Mouse (Mus musculus) hindbrain, embryonic 16.5 days (tissue): ENCODE data around the gene Plekha7. TPM values are rescaled to one million over a fixed set of nuclear protein-coding genes. Genes with fewer than 3 reads are reported as not detected.

Source experiments
- ATAC-seq: fragments of 200-750 bp; cut with Nextera tagmentation; 2 replicates; pipeline ENCODE4 v1.8.0; 2017; ENCODE audit warnings: moderate TSS enrichment, moderate library complexity
- H3K27ac ChIP-seq: fragments of 300-500 bp; sonication (generic); 2 replicates; pipeline ENCODE4 v1.5.1; 2014; ENCODE audit warnings: low read depth, mild to moderate bottlenecking, control low read depth, low read length, moderate library complexity
- H3K27me3 ChIP-seq: fragments of 300-500 bp; sonication (generic); replicated peaks from 2 replicates; pipeline ENCODE4 v1.6.1; 2014; ENCODE audit warnings: low read length; ENCODE audit not compliant: control insufficient read depth, insufficient read depth
- H3K36me3 ChIP-seq: fragments of 300-500 bp; sonication (generic); 2 replicates; pipeline ENCODE4 v1.6.1; 2014; ENCODE audit warnings: mild to moderate bottlenecking, low read length, moderate library complexity, mixed read lengths; ENCODE audit not compliant: control insufficient read depth, insufficient read depth
- H3K4me1 ChIP-seq: fragments of 300-500 bp; sonication (generic); 2 replicates; pipeline ENCODE4 v1.6.1; 2014; ENCODE audit warnings: low read depth, low read length; ENCODE audit not compliant: control insufficient read depth, insufficient read depth
- H3K4me2 ChIP-seq: fragments of 300-500 bp; sonication (generic); 2 replicates; pipeline ENCODE4 v1.6.1; 2014; ENCODE audit warnings: mild to moderate bottlenecking, low read length, control low read depth, moderate library complexity
- H3K4me3 ChIP-seq: fragments of 300-500 bp; sonication (generic); 2 replicates; pipeline ENCODE4 v1.5.1; 2014; ENCODE audit warnings: mild to moderate bottlenecking, low read length, control low read depth, moderate library complexity
- H3K9ac ChIP-seq: fragments of 300-500 bp; sonication (generic); 2 replicates; pipeline ENCODE4 v1.6.1; 2014; ENCODE audit warnings: low read depth, mild to moderate bottlenecking, control low read depth, low read length, moderate library complexity
- H3K9me3 ChIP-seq: fragments of 300-500 bp; sonication (generic); 2 replicates; pipeline ENCODE4 v1.6.1; 2014; ENCODE audit warnings: mild to moderate bottlenecking, low read length, moderate library complexity; ENCODE audit not compliant: control insufficient read depth
- WGBS: fragments of 180-500 bp; shearing (Covaris S2); extraction: QIAGEN DNeasy Blood & Tissue Kit; methylation state at CpG from one replicate; pipeline ENCODE4 v1.1.7; 2014; 5-methylcytosine and 5-hydroxymethylcytosine counted together
- polyA plus RNA-seq: library from polyadenylated mRNA; unstranded; fragments of >200 nt; fragmentation: Nextera tagmentation; extraction: Ambion mirVana; gene quantifications from 2 replicates; pipeline ENCODE4 v1.2.1, GENCODE M21; 2015

Plekha7 gene
- polyA plus RNA-seq, 1 experiment from 2014 or later = 8.5 TPM

DNA sequence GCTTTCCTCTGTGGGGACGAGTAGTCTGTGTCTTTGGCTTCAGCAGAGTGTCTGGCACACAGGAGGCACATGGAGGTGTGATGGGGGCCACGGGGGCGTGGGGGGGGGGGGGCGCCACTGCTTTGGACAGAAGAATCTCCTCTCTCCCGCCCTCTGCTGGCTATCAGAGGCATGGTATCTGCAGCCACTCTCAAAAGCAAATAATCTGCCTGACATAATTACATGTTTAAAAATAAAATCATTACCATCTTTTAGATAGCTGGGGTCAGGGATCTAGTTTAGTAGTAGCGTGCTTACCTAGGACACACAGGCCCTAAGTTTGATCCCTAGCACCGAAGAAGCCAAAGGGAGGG, 60.8 kb downstream of the Plekha7 start:
- Histone ChIP-seq H3K27ac (no peak overlapping the region), H3K27me3 (no peaks in the 10 kb centered on the region), H3K36me3 (no peaks in the 10 kb centered on the region), H3K4me1 (peaks cover 13% of the 10 kb centered on the region), H3K4me3 (no peak overlapping the region), H3K4me2 (peak overlapping the region; percentile 50), H3K9me3 (no peaks in the 10 kb centered on the region), H3K9ac (no peak overlapping the region)
- no peak for ATAC-seq
- WGBS = 13% methylated on average over 5 of the region's 7 CpGs

DNA sequence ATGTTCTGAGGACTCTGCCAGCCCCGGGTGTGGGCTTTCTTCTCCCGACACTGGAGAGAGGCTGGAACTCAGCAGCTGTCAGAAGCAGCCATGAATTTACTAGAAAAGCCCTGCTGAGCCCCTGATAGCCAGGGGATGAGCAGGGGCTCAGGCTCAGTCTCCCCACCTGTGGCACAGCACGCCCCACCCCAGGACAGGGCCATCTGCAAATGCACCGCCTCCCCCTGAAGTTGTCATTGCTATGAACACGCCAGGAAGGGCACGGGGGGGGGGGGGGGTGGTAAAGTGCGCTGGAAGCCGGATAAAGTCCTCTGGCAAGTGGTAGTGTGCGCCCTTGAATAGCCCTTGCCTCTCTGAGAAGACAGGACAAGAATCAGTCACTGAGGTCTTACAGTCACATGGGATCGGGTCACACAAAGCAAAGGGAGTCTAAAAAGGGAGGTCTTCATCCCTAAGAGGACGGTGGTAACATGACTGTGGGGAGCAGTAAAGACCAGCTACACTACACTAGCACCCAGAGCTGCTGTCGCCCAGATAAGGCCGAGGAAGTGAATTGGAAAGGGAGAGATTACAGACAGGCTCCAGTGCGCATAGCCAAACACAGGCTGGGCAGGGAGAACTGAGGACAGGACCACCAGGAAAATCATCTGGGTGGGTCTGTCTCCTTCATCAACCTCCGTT, 61.3 kb downstream of the Plekha7 start:
- H3K9me3 ChIP-seq = no peaks in the 10 kb centered on the region
- ATAC-seq = peak; percentile 48
- peaks cover 13% of the 10 kb centered on the region for H3K4me1 ChIP-seq
- no peaks in the 10 kb centered on the region for H3K27me3 ChIP-seq
- H3K4me2 ChIP-seq = peak overlapping the region; percentile 50
- H3K36me3 ChIP-seq = no peaks in the 10 kb centered on the region
- peak overlapping the region; percentile 35; the same call in 1 of the 2 replicates for H3K9ac ChIP-seq
- 26% methylated on average over 15 of the region's 15 CpGs for WGBS
- peak overlapping the region; percentile 10 for H3K4me3 ChIP-seq
- no peak overlapping the region for H3K27ac ChIP-seq

DNA sequence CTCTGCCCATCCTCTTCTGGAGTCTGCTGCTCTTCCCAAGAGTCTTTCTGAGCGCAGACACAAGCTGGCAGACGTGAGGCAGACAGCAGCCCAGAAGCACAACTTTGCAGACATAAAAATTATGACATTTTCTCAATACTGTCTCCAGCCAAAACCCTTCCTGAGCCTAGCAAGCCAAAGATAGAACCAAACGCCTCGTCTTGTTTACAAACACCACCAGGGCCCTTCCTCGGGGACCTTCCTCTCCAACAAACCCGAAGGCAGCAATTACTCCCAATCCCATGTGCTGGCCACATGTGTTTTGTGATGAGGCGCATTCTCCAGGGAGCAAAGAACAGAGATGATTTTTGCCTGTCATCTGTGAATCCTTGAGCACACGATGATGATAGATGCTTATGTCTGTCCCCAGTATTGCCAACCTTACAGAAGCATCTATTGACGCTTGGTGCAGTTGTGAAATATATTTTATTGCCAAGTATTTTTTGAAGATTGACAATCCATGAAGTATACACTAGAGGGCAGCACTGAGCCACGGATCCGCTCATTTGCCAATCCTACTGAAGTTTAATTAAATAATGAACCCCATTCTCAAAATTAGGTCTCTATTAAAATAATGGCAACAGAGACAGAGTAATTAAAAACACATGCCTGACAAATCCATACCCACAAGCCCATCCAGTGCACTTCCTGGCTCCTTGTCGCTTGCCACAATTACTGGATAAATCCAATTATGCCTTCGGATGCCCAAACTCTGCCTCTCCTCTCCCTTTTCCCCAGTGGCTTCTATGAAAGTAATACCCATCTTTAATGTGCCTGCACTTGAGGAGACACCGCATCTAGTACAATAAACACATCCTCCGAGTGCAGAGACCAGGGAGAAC, 62.1 kb downstream of the Plekha7 start:
- 20% methylated on average over 15 of the region's 15 CpGs for WGBS
- H3K4me1 ChIP-seq = peaks cover 16% of the 10 kb centered on the region
- no peaks in the 10 kb centered on the region for H3K27me3 ChIP-seq
- H3K27ac ChIP-seq = no peak overlapping the region
- no peaks in the 10 kb centered on the region for H3K9me3 ChIP-seq
- ATAC-seq = no peak; the same call in 1 of the 2 replicates
- peak overlapping the region; percentile 10 for H3K4me3 ChIP-seq
- H3K9ac ChIP-seq = peak overlapping the region; percentile 35
- no peaks in the 10 kb centered on the region for H3K36me3 ChIP-seq
- H3K4me2 ChIP-seq = peak overlapping the region; percentile 50

DNA sequence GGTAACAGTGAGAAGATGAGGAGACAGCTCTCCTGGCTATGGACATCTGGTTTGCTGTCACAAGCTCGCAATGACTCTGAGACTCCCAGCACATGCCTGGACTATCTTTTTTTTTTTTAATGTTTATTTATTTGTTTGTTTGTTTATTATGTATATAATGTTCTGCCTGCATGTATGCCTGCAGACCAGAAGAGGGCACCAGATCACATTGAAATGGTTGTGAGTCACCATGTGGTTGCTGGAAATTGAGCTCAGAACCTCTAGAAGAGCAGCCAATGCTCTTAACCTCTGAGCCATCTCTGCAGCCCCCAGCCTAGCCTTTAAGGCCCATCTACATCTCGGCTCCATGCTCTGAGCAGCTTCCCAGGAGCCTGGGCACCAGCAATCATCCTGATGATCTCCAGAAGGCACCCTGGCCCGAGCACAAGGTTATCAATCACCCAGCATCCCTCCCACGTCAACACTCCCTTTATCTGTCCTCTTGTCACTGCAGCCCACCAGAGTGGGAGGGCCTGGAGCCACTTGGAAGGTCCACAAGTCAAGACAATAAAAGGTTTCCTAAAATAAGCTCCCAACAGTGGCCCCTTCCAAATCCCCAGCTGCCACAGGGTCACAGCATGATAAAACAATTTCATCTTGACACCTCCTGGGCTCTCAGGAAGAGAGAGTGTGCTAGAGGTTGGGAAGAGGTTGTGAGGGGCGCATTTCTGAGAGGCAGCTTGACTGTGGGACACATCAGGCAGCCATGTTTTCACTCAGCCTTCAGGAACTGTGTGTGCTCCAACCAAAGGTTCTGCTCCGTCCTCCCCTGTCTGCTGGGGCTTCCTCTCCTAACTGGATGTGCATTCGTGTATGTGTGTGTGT, 63.6 kb downstream of the Plekha7 start:
- Histone ChIP-seq H3K27ac (no peak overlapping the region), H3K9ac (no peak overlapping the region), H3K9me3 (no peaks in the 10 kb centered on the region), H3K4me3 (no peak overlapping the region), H3K27me3 (no peaks in the 10 kb centered on the region), H3K36me3 (no peaks in the 10 kb centered on the region), H3K4me2 (no peak overlapping the region), H3K4me1 (peaks cover 16% of the 10 kb centered on the region)
- WGBS = 36% methylated on average over 7 of the region's 7 CpGs
- ATAC-seq = no peak

DNA sequence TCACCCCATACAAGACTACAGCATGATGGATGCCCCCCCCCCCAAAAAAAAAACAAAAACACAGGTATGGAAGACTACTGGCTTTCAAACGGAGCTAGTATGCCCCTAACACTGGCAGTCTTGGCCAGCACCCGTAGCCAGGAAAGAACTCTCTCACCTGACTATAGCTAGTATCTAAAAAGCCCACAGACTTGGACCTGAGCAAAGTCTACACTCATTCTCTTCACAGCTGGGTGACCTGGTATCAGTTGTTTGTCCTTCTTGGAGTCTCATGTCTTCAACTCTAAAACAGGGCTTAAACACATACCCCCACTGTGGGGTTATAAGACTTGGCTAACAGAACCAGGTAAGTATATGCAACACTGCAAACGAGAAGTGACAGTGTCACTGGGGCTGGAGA, 65.4 kb downstream of the Plekha7 start:
- no peak overlapping the region for H3K4me3 ChIP-seq
- no peak overlapping the region for H3K9ac ChIP-seq

DNA sequence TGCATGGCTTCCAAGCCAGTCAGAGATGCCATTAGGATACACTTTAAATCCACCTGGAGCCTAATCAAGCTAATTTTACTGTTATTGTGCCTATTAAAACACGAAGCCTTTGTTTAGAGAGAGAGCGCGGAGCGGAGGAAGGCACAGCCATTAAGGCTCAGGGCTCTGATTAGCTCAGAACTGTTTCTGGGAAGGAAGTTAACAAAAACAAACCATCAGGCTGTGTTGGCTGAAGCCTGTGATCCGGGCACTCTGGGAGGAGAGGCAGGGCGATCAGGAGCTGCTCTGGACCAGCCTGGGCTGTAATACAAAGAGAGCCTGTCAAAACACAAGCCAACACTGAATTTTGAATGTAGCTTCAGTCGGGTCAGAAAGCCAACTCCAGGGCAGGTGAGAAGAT, 66.6 kb downstream of the Plekha7 start:
- Histone ChIP-seq H3K4me2 (no peak overlapping the region), H3K27ac (no peak overlapping the region), H3K4me3 (no peak overlapping the region), H3K36me3 (no peaks in the 10 kb centered on the region), H3K9me3 (no peaks in the 10 kb centered on the region), H3K9ac (no peak overlapping the region), H3K27me3 (no peaks in the 10 kb centered on the region), H3K4me1 (peaks cover 27% of the 10 kb centered on the region)
- WGBS = 43% methylated on average over 7 of the region's 7 CpGs
- no peak for ATAC-seq

More for the DNA sequence above, 65.4 kb downstream of the Plekha7 start:
- no peak overlapping the region for H3K4me2 ChIP-seq
- H3K36me3 ChIP-seq = no peaks in the 10 kb centered on the region
- H3K9me3 ChIP-seq = no peaks in the 10 kb centered on the region
- peaks cover 23% of the 10 kb centered on the region for H3K4me1 ChIP-seq
- H3K27ac ChIP-seq = no peak overlapping the region
- WGBS = 91% methylated on average over 3 of the region's 3 CpGs
- no peaks in the 10 kb centered on the region for H3K27me3 ChIP-seq
- no peak for ATAC-seq

DNA sequence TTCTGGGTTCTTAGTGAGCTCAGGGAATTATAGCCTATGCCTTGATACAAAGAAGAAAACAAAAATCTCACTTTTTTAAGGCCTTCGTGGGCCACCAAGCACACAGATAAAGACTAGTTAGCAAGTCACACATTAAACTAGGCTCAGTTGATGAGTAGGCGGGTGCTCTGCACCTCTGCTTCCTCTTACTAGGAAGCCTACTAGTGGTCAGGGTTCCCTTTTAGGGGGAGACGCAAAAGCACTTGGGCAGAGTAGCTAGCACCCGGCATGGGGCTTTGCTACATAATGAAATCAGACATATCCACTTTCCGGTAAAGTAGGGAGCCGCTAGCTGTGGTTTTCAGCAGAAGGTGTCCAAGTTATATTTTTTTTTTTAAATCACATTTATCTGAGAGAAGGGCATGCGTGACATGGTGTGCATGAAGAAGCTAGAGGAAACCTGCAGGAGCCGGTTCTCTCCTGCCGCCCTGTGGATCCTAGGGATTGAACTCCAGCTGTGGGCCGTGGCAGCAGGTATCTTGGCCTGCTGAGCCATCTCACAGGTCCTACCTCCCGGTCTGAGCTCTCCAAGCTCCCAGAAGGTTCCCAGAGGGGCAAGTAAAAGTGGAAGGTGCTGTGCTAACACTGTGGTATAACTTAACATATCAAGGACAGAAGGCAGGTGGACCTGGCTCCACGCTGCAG, 67.2 kb downstream of the Plekha7 start:
- no peaks in the 10 kb centered on the region for H3K36me3 ChIP-seq
- 74% methylated on average over 12 of the region's 12 CpGs for WGBS
- peaks cover 25% of the 10 kb centered on the region for H3K4me1 ChIP-seq
- H3K27me3 ChIP-seq = no peaks in the 10 kb centered on the region
- no peak overlapping the region for H3K4me3 ChIP-seq
- no peaks in the 10 kb centered on the region for H3K9me3 ChIP-seq
- no peak for ATAC-seq
- no peak overlapping the region for H3K4me2 ChIP-seq
- no peak overlapping the region for H3K27ac ChIP-seq
- H3K9ac ChIP-seq = no peak overlapping the region

DNA sequence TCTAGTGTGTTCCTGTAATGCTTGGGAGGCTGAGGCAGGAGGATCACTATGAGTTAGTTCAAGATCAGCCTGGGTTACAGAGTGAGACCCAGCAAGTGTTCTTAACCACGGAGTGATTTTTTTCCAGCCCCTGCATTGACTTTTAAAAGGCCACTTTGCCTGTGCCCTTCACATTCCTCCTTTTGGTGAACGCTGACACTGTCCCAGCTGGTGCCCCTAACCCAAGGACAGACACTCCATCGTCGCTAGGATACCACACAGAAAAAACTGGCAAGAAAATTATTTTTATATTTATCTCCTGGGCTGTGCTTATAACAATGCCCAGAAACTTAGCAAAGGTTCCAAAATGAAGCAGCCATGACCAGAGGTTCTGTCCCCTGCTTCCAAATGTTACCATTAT, 67.8 kb downstream of the Plekha7 start:
- no peaks in the 10 kb centered on the region for H3K36me3 ChIP-seq
- WGBS = 74% methylated on average over 4 of the region's 4 CpGs
- no peaks in the 10 kb centered on the region for H3K27me3 ChIP-seq
- no peak overlapping the region for H3K4me2 ChIP-seq
- no peak overlapping the region for H3K27ac ChIP-seq
- H3K9ac ChIP-seq = no peak overlapping the region
- no peak for ATAC-seq
- no peaks in the 10 kb centered on the region for H3K9me3 ChIP-seq
- H3K4me3 ChIP-seq = no peak overlapping the region
- peaks cover 29% of the 10 kb centered on the region for H3K4me1 ChIP-seq
